Mouse (Mus musculus) CD4-positive, CD25-positive, alpha-beta regulatory T cell, adult 4 months (primary cell): ENCODE results near the gene Grm5. TPM values are rescaled to one million over a fixed set of nuclear protein-coding genes. Genes with fewer than 3 reads are reported as not detected.

Source experiments
- ATAC-seq: one replicate; pipeline ENCODE4 v1.8.0; 2017
- polyA plus RNA-seq, 2 experiments: library from polyadenylated mRNA; unstranded; fragments of 100-300 nt; shearing (Covaris generic); gene quantifications; one replicate each; pipeline ENCODE4 v1.2.1; 2017

Grm5 gene
- polyA plus RNA-seq = under 1 TPM; 0.07 to 0.09 TPM

DNA sequence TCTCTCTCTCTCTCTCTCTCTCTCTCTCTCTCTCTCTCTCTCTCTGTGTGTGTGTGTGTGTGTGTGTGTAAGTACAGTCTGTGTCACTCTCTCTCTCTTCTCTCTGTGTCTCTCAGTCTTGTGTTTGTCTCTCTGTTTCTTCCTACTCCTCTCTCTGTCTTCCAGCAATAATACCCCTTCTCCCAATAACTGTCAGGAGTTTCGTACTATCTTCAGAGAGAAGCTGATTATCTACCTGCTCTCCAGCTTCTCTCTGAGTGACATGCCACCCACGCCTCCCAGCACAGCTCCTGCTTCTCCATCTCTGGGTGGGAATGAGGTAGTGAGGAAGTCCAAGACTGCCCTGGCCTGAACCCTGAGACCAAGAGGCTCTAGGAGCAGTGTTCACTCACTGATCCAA lies at the start of gene Grm5:
Grm5 (plus strand) TSS at position 301 of the 400 bp plus-strand sequence.
- no peak for ATAC-seq

DNA sequence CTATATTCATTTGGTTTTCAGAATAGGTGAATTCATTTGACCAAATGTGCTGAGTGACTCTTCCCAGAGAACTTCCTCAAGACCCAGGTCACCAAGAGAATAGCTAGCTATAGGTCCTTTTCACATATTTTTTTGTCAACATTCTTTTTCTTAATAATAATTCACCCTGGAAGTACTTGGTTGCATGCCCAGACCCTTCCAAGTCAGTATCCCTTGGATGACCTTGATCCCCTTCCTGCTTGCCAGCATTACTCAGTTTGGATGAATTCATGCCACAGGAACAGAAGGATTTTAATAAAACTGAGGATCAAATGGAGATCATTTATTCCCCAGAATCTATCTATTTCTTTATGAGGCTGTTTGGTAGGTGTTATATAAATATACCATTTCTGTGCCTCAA lies 44.9 kb upstream of the Grm5 start:
- ATAC-seq = no peak

GRCm38 (mm10) chr7:87565300-87565699 lies 18.7 kb upstream of the Grm5 start:
- ATAC-seq = no peak

- ATAC-seq = no peak
These were observed 17.5 kb upstream of the Grm5 start for GRCm38 (mm10) chr7:87566476-87566875.

DNA sequence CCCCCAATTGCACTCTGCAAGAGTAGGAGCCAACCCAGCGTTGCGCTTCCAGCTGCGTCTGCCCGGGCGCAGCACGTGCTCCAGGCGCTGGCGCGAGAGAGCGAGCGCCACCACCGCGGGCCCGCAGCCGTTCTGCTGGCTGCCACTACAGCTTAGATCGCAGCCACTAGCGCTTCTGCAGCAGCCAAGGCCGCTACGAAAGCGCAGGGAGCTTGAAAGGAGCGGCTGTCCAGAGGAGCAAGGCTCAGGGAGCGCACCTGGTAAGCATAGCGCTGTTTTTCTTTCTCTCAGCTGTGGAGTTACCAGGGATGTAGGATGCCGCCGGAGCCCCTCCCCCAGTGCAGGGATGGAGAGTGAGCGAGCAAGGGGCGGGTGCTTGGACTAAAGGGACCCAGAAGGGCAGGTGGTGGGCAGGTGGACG lies 323 bp downstream of the Grm5 start:
- no peak for ATAC-seq

- no peak for ATAC-seq
These were observed 2.4 kb downstream of the Grm5 start for GRCm38 (mm10) chr7:87586271-87586937.

- ATAC-seq = no peak
These were observed 4.0 kb downstream of the Grm5 start for GRCm38 (mm10) chr7:87587976-87588375.

DNA sequence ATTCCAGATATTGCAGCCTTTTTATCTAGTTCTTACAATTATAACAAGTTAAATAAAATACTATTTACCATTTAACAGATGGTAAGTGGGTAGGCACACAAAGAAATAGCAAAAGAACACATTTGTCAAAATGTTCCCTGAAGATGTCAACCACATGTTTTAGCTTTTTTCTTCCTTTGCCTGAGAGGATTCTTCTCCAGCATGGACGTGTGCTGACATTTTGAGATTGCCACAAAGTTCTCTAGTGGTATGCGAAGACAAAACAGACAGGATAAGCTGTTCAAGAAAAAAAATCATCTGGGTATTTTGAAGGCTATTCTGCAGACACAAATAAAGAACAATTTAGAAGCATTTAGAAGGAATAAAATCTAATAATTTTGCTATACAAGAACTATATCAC lies 42.3 kb downstream of the Grm5 start:
- no peak for ATAC-seq

GRCm38 (mm10) chr7:87635530-87635929 lies 51.6 kb downstream of the Grm5 start:
- ATAC-seq = no peak

GRCm38 (mm10) chr7:87650610-87651009 lies 66.6 kb downstream of the Grm5 start:
- no peak for ATAC-seq

DNA sequence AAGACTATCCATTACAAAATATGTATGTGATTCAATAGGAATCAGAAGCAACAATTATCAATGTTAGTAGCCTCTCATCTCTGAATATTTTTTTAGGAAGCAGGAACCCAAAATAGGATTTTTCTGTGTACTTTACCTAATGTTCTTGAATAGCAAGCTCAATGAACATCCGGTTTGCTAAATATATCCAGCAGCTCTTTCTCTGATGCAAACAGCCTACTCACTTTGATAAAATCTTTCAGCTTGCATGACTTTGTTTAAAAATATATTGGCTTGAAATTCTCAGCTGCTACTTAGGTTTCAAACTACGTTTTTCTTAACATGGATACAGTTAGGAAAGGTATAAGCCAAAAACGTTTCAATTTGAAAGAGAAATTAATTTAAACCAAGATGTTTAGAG lies 77.8 kb downstream of the Grm5 start:
- no peak for ATAC-seq

- ATAC-seq = no peak
These were observed 80.1 kb downstream of the Grm5 start for GRCm38 (mm10) chr7:87664041-87664440.

- no peak for ATAC-seq
These were observed 132.4 kb downstream of the Grm5 start for GRCm38 (mm10) chr7:87716393-87716792.

DNA sequence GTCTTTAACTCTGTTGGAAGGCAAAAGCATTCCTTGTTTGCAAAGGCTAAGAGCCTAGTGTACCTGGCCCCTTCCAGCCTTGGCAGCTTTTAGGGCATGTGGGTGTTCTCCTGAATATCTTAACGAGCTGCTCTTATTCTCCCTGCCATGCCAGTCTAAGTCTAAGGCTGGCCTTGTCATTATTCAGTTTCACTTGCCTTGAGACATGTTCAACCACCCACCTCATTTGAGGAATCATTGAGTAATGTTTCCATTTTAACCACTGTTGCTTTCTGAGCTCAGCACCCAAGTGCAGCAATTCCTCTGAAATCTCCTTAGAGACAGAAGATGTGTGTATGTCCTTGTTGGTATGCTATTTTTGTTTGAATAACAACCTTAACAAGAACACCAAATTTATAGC lies 134.7 kb downstream of the Grm5 start:
- no peak for ATAC-seq

DNA sequence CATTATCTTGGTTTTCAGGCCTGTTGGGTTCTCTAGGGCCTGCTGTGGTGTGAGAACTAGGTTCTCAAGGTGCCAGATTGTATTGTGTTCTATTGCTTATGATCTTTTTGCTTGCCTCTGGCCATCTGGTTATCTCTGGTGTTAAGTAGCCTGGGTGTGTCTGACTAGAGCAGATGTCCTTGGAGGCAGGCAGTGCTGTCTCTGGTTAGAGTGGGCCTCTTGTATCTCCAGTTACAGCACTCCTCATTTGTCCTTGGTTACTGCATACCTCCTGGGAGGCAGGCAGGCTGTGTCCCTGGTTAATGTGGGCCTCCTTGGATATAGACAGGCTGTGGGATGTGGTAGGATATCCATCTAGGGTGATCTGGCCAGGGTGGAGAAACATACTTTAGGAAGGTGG lies 150.5 kb downstream of the Grm5 start:
- no peak for ATAC-seq

DNA sequence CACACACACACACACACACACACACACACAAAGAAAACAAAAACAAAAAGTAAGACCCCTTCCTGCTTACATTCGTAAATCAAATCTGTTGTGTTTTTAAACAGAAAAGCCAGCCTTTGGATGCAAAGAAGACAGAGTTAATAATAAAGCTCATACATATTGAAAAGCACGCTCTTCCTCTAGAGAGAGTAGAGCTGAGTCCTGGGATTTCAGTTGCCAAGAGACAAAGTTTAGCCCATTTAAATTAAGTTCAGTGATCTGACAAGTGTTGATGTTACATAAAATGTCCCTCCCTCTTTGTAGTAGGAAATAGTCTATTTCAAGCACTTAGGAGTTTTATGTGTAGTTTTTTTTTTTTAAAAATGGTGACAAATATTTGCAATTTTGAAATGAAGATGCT lies 178.0 kb downstream of the Grm5 start:
- ATAC-seq = no peak

DNA sequence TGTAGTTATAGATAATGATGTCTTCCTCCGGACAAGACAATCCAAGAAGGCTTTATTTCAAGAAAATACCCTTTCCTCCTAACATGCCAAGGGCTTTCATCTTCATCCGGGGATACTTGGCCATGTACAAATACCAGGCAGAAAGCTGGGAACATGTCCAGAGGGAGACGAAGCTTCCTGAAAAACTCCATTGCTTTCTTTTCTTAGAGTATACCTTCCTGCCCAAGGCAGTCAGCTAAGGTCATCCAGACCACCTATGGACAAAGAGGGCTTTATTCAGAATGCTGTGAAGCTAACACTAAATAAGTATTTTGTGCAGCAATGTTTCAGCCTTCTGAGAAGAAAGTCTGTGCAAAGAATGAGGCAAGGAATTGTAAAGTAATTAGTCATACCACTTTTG lies 178.4 kb downstream of the Grm5 start:
- no peak for ATAC-seq

GRCm38 (mm10) chr7:87787560-87787959 lies 203.6 kb downstream of the Grm5 start:
- ATAC-seq = no peak

- ATAC-seq = no peak
These were observed 205.0 kb downstream of the Grm5 start for GRCm38 (mm10) chr7:87788963-87789362.

GRCm38 (mm10) chr7:87793896-87794295 lies 209.9 kb downstream of the Grm5 start:
- no peak for ATAC-seq

GRCm38 (mm10) chr7:87824898-87825297 lies 240.9 kb downstream of the Grm5 start:
- ATAC-seq = no peak

DNA sequence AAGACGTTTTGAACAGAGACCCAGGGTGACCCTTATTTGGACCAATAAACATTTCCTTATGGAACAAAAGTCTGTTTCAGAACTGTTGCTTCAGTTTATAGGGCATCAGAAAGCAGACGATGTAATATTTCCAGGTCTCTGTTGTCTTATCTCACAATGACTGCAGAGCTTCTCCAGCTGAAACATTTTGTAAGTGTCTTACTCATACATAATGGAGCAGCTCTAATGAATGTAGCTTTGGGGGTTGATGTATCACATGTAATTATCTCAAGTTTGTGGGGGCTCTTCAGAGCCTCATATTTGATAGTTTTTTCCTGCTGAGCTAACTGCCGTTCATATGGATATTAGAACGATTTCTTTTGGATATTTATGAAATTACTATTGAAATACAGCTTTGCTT lies 250.7 kb downstream of the Grm5 start:
- ATAC-seq = no peak

DNA sequence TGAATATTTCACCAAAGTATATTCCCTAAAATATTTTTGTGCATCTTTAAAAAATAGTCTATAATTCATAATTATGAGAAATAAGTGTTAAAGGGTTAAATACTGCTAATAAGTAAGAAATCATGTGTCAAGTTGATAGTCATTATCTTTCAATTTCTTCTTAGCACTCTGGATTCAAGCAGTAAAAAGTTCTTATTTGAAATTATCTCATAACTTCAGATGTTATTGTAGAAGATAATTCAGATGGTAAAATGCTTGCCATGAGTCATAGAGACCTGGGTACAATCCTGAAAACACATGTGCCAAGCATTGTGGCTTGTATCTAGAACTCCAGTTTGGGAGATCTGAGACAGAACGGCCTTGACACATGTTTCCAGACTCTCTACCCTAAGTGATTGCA lies 254.6 kb downstream of the Grm5 start:
- no peak for ATAC-seq

DNA sequence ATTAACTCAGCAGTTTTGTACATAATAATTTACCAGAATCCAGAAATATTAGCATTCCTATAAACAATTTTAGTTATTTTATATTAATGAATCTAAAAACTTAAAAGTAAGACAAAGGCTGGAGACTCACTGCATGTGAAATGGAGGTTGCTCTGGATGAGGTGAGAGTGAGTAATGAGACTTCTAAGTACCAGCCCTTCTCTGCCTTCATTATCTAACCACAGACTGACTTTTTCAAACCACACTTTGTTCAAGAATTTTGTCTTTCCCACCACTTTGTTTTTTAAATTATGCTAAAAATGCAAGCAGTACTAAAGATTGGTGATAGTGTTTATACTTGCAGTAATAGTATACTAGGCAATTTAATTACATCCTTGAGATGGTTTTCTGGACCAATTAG lies 259.5 kb downstream of the Grm5 start:
- ATAC-seq = no peak

DNA sequence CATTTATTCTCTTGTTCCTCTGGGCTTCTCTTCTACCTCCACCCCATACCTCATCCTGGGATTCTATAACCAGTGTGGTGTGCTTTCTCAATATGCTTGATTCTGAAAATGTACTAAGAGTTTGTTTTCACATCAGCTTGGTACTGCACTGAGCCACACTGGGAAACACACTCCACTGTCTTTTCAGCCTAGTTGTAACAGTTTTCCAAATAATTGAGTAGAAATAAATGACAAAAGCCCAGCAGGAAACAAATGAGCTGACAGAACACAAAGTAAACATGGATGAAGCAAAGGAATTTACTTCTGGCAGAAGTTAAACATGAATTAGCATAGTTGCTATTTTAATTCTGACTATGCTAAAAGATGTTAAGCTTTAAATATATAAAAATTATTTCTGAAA lies 262.1 kb downstream of the Grm5 start:
- no peak for ATAC-seq
